Mouse (Mus musculus) lung, embryonic 14.5 days (tissue): ENCODE measurements around the gene Chrna9. TPM values are rescaled to one million over a fixed set of nuclear protein-coding genes. Genes with fewer than 3 reads are reported as not detected.
A peak's percentile ranks its signal among the peaks of the same experiment; 100 is the strongest.

Experiments
- ATAC-seq: fragments of 200-750 bp; cut with Nextera tagmentation; 2 replicates; pipeline ENCODE4 v1.8.0; 2017; ENCODE audit warnings: mild to moderate bottlenecking, moderate TSS enrichment, moderate library complexity; ENCODE audit not compliant: insufficient read depth
- DNase-seq: peaks from one replicate; pipeline ENCODE4 v3.0.0-alpha.2; 2015
- H3K27ac ChIP-seq: fragments of 300-500 bp; sonication (generic); 2 replicates; pipeline ENCODE4 v1.5.1; 2014; ENCODE audit warnings: low read depth, mild to moderate bottlenecking, moderate library complexity
- H3K27me3 ChIP-seq: fragments of 300-500 bp; sonication (generic); 2 replicates; pipeline ENCODE4 v1.6.1; 2014; ENCODE audit warnings: low read length, control low read depth; ENCODE audit not compliant: insufficient read depth
- H3K36me3 ChIP-seq: fragments of 300-500 bp; sonication (generic); 2 replicates; pipeline ENCODE4 v1.6.1; 2014; ENCODE audit warnings: control low read depth; ENCODE audit not compliant: insufficient read depth
- H3K4me1 ChIP-seq: fragments of 300-500 bp; sonication (generic); 2 replicates; pipeline ENCODE4 v1.6.1; 2014; ENCODE audit warnings: antibody characterized with exemption, control low read depth; ENCODE audit not compliant: insufficient read depth
- H3K4me2 ChIP-seq: fragments of 300-500 bp; sonication (generic); 2 replicates; pipeline ENCODE4 v1.6.1; 2014; ENCODE audit warnings: mild to moderate bottlenecking
- H3K4me3 ChIP-seq: fragments of 300-500 bp; sonication (generic); 2 replicates; pipeline ENCODE4 v1.5.1; 2014; ENCODE audit warnings: low read depth, low read length
- H3K9ac ChIP-seq: fragments of 300-500 bp; sonication (generic); 2 replicates; pipeline ENCODE4 v1.6.1; 2014
- H3K9me3 ChIP-seq: fragments of 300-500 bp; sonication (generic); 2 replicates; pipeline ENCODE4 v1.6.1; 2016; ENCODE audit warnings: low read depth, low read length, control low read depth
- CTCF ChIP-seq: IDR thresholded peaks from 2 replicates; pipeline ENCODE4 v1.5.1; 2016; ENCODE audit warnings: antibody characterized with exemption, low read depth
- WGBS: fragments of 180-500 bp; shearing (Covaris S2); extraction: QIAGEN DNeasy Blood & Tissue Kit; methylation state at CpG from one replicate; pipeline ENCODE4 v1.1.7; 2014; 5-methylcytosine and 5-hydroxymethylcytosine counted together
- polyA plus RNA-seq: library from polyadenylated mRNA; unstranded; fragments of >200 nt; fragmentation: Nextera tagmentation; extraction: Ambion mirVana; gene quantifications from 2 replicates; pipeline ENCODE4 v1.2.1, GENCODE M21; 2014

Chrna9 gene
- polyA plus RNA-seq, 1 experiment from 2014 or later = not detected

DNA sequence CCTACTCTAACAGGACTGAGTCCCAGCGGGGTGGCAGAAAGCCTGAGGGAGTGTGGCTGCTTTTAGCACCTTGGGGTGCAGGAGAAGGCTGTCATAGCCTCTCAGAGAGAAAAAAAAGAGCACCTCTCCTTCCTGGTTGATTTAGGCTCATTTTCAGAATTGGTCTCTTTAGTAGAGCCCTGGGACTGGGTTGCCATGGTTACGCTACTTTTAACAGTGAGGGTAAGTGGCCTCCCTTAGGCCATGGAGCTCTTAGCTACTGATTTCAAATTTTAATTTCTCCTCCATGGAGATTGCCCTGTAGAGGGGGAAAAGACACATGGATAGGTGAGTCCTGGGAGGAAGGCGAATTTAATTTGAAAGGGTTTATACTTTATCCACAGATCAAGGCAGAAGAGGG, 16.1 kb upstream of the Chrna9 start:
- no peak for TF ChIP-seq CTCF
- Histone ChIP-seq H3K9me3 (no peaks in the 10 kb centered on the region), H3K4me2 (no peak overlapping the region), H3K36me3 (no peaks in the 10 kb centered on the region), H3K9ac (no peak overlapping the region), H3K27me3 (no peaks in the 10 kb centered on the region), H3K4me1 (no peaks in the 10 kb centered on the region), H3K27ac (no peak overlapping the region), H3K4me3 (no peak overlapping the region)
- DNase-seq = peak; percentile 47
- ATAC-seq = no peak
- 73% methylated on average over 3 of the region's 3 CpGs for WGBS

DNA sequence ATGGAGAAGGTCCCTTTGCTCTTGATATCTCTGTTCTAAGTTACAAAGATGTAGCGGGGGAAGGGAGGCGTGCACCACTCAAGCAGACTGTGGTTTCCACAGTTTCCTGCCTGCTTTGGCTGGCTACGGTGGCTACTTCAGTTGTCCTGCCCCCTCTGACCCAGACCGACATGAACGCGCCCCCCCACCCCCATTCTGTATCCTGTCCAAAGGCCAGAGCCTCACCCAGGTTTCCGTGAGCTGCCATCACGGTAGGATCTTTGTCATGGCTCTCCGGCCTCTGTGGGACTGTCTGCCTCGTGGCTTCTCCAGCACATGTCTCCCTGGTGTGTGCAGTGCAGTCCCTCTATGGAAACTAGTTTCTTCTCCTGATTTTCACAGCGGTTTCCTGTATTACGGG, 15.4 kb upstream of the Chrna9 start:
- no peak overlapping the region for H3K4me2 ChIP-seq
- H3K9ac ChIP-seq = no peak overlapping the region
- ATAC-seq (no peak), DNase-seq (no peak)
- no peaks in the 10 kb centered on the region for H3K9me3 ChIP-seq
- H3K27me3 ChIP-seq = no peaks in the 10 kb centered on the region
- no peak overlapping the region for H3K27ac ChIP-seq
- WGBS = 74% methylated on average over 12 of the region's 12 CpGs
- H3K36me3 ChIP-seq = no peaks in the 10 kb centered on the region
- no peaks in the 10 kb centered on the region for H3K4me1 ChIP-seq
- no peak for TF ChIP-seq CTCF
- H3K4me3 ChIP-seq = no peak overlapping the region

DNA sequence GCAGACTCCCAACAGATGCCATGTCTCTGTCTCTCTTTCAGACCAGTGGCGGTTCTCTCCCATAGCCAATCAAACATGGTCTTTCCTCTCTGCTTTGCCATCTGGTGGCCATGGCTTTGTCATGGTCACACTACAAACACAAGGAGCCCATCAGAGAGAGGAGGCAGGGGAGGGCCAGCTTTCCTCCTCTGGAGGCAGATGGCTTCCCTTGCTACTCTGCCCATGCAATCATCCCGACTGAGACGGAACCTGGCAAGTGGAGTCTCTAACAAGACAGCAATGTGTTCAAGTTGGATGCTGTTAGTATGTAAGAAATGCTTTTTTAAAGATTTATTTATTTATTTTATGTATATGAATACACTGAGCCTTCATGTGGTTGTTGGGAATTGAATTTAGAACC, 14.8 kb upstream of the Chrna9 start:
- no peak for TF ChIP-seq CTCF
- no peak overlapping the region for H3K4me2 ChIP-seq
- H3K4me1 ChIP-seq = no peaks in the 10 kb centered on the region
- no peaks in the 10 kb centered on the region for H3K36me3 ChIP-seq
- no peaks in the 10 kb centered on the region for H3K9me3 ChIP-seq
- no peak overlapping the region for H3K27ac ChIP-seq
- no peak overlapping the region for H3K4me3 ChIP-seq
- no peak for ATAC-seq
- 97% methylated on average over 3 of the region's 3 CpGs for WGBS
- DNase-seq = no peak
- H3K27me3 ChIP-seq = no peaks in the 10 kb centered on the region
- H3K9ac ChIP-seq = no peak overlapping the region

DNA sequence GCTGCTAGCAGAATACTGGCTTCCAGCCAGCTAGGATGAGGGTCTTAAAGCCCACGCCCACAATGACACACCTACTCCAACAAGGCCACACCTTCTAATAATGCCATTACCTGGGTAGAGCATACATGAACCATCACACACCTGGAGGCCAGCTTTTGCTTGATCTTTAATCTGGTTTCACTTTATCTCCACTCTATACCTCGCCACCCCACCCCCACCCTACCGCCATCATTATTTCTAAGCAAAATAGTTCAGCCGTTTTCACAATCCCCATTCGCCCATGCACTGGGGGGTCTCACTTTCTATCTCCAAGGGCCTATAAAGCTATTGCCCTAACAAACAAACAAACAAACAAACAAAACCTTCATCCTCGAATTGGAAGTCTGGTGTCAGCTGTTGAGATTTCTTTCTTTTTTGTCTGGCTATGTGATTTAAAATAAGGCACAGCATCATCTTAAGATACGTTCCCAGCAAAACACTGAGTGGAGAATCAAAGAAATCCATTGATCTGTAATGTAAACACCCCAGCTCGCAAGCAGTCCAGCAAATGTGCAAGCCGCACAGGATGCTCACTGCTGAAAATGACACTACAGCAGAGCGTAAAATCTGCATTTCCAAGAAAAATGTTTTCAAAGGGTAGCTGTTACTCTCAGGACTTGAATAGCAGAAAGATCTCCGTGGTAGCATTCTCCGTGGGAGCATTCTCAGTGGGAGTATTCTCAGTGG, 13.9 kb upstream of the Chrna9 start:
- H3K4me1 ChIP-seq = no peaks in the 10 kb centered on the region
- no peak overlapping the region for H3K4me2 ChIP-seq
- H3K27me3 ChIP-seq = no peaks in the 10 kb centered on the region
- TF ChIP-seq CTCF = no peak
- no peak for ATAC-seq
- no peak overlapping the region for H3K4me3 ChIP-seq
- H3K27ac ChIP-seq = no peak overlapping the region
- 72% methylated on average over 12 of the region's 12 CpGs for WGBS
- no peaks in the 10 kb centered on the region for H3K36me3 ChIP-seq
- no peak for DNase-seq
- no peak overlapping the region for H3K9ac ChIP-seq
- no peaks in the 10 kb centered on the region for H3K9me3 ChIP-seq

DNA sequence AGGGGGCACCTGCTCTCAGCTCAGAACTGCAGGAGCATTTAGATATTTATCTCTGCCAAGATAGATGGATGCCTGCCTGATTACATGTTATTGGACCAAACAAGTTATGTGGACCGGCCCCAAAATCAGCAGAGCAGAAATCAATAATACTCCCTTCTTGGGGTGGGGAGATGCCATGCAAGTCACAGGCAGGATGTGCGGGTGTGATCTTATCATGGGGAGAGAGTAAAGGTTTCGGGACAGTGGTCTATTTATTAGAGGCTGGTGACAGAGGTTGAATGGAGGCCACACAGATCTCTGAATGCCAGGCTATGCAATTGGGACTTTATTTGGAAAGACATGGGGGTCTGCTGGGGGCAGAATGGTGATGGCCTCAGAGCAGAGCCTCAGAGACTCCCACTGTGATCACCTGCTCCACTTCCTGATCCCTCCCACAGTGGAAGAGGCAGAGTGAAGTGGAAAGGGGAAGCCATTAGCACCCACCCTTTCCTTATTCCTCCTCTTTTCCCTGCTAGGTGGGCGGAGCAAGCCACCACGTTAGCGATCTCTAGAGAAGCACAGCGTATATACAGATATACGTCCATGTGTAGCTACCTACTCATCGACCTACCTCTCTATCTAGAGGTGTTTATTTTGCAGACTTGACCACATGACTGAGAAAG, 13.1 kb upstream of the Chrna9 start:
- no peak overlapping the region for H3K27ac ChIP-seq

DNA sequence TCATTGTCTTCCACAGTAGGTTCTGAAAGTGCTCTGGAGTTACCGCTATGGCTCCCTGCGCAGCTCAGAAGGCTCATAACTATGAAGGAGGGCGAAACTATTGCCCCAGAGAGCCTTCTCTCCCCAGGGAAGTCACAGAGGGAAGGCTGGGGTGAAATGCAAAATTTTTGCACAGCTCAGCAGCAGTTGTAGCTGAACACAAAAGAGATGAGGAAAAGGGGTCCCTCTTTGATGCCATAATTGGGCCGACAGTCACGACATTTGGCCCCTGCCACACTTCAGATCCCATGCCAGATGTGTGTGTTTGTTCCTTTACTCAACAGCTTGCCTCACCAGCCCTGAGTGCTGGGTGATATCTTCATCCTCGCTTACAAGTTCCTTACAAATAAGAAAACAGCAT, 8.1 kb upstream of the Chrna9 start:
- H3K36me3 ChIP-seq = no peaks in the 10 kb centered on the region
- H3K4me3 ChIP-seq = no peak overlapping the region
- H3K27me3 ChIP-seq = no peaks in the 10 kb centered on the region
- no peak for TF ChIP-seq CTCF
- no peaks in the 10 kb centered on the region for H3K9me3 ChIP-seq
- no peak overlapping the region for H3K27ac ChIP-seq
- no peak for ATAC-seq
- 78% methylated on average over 6 of the region's 6 CpGs for WGBS
- H3K9ac ChIP-seq = no peak overlapping the region
- H3K4me2 ChIP-seq = no peak overlapping the region
- no peak for DNase-seq
- H3K4me1 ChIP-seq = no peaks in the 10 kb centered on the region

More for the DNA sequence above, 13.1 kb upstream of the Chrna9 start:
- TF ChIP-seq CTCF = no peak
- Histone ChIP-seq H3K4me3 (no peak overlapping the region), H3K9me3 (no peaks in the 10 kb centered on the region), H3K36me3 (no peaks in the 10 kb centered on the region), H3K4me1 (no peaks in the 10 kb centered on the region), H3K27me3 (no peaks in the 10 kb centered on the region), H3K4me2 (no peak overlapping the region), H3K9ac (no peak overlapping the region)
- 75% methylated on average over 9 of the region's 9 CpGs for WGBS
- no peak for DNase-seq
- ATAC-seq = no peak

DNA sequence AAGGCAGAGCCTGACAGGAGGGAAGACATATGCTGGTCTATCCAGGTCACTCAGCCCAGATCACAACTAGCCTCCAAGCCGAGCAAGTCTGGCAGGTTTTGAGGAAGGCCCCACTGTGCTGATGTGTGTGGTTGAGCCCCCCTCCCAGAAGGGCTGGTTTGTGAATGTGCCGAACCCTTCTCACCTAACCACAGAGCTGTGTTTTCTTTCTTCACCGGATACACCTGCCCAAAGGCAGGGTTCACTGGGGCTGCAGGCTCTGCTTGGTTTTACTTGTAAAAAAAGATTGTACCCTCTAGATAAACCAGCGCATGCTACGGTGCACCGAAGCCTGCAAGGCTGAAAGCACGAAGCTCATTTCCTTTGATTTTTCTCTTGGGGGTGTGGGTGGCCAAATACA, 5.6 kb upstream of the Chrna9 start:
- no peaks in the 10 kb centered on the region for H3K9me3 ChIP-seq
- ATAC-seq = no peak
- TF ChIP-seq CTCF = no peak
- no peak overlapping the region for H3K4me2 ChIP-seq
- H3K27ac ChIP-seq = no peak overlapping the region
- H3K4me1 ChIP-seq = no peaks in the 10 kb centered on the region
- no peaks in the 10 kb centered on the region for H3K27me3 ChIP-seq
- DNase-seq = no peak
- WGBS = 52% methylated on average over 7 of the region's 7 CpGs
- no peak overlapping the region for H3K4me3 ChIP-seq
- no peaks in the 10 kb centered on the region for H3K36me3 ChIP-seq
- no peak overlapping the region for H3K9ac ChIP-seq
